Mouse (Mus musculus) ovary, postnatal 10 days (tissue): Measurements from ENCODE around the gene Dnajb6.

ENCODE experiments used
- DNase-seq: peaks from one replicate; pipeline ENCODE4 v3.0.0; 2022; ENCODE audit warnings: low spot score

Dnajb6 gene

DNA sequence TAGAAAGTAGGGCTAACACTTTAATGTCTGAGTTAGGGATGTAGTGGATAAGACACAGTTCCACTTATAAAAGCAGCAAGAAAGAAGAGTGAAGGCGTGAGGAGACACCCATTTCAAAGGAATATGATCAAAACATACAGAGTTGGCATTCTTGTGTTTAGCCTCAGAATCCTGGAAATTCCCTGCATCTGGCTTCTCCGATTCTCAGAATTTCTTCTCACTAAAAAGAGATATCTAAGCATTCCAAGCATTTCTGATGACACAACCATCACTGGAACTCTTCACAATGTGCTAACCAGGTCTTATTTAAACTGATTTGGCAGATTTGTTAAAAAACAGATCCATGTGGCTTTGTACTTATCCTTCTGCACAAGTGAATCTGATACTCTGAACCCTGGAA lies 112.6 kb downstream of the Dnajb6 start:
- no peak for DNase-seq

DNA sequence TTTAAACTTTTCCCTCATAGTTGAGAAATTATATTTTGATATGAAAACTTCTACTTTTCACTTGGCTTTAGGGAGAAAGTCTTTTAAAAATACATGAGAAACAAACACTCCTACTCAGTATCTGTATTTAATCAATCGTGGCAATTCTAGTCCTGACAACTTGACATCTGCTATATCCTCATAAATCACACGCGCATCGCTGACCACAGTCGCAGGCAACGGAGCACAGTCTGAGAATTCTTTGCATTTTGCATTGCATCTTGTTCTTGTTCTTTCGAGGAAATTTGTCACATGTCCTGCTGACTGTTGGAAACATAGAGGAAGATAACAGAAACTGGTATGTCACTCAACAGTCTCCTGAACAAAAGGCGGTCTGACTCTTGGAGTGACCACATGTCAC lies 116.9 kb downstream of the Dnajb6 start:
- DNase-seq: no peak

DNA sequence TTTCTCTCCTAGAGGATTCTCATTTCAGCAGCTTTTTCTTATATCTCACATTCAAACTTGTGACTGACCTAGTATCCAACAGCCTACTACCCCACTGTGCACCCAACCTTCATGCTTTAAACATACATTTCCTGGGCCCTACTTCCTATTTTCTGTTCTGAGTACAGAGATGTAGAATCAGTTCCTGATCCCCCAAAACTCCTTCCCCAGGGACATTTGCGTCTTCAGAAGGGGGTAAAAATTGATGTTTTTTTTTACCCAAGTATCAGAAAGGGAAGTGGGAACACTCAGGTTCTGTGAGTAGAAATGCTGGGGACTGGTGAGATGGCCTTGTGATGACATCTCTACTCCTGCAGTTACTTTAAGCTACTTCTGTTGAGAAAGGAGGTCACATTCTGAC lies 117.5 kb downstream of the Dnajb6 start:
- no peak for DNase-seq

DNA sequence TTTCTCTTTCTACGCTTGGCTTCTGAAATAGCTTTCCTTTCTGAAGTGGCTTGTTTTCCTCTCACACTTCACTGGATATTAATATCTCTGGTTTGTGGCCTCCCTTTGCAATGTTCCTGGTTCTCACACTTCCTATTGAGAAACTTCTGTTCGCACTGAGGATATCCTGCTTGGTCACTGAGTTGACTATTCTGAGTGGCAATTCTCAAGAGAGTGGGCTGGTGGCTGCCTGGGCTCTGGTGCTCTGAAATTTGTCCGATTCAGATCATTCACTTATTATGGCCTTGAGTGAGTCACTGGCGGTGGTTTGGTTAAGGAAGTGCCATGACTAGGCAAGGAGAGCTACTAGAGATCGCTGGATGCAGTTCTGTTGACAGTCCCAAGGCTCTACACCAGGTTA lies 118.9 kb downstream of the Dnajb6 start:
- no peak for DNase-seq

DNA sequence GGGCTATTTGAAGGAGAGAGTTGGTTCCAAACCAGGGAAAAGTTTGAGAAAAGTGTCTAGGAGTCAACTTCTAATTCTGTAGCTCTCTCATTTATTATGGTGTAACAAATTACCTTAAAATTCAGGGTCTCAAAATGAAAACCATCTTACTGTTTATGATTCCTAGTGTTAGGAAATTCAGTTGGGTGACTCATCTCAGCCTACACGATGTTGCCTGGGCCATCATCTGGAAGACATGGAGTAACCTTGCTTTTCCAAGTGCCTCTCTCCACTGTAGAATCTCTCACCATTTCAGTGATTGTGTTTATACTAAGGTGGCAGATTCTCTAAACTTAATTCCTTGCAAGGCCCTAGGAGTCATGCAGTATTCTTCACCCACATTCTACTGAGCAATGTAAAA lies 119.5 kb downstream of the Dnajb6 start:
- no peak for DNase-seq

DNA sequence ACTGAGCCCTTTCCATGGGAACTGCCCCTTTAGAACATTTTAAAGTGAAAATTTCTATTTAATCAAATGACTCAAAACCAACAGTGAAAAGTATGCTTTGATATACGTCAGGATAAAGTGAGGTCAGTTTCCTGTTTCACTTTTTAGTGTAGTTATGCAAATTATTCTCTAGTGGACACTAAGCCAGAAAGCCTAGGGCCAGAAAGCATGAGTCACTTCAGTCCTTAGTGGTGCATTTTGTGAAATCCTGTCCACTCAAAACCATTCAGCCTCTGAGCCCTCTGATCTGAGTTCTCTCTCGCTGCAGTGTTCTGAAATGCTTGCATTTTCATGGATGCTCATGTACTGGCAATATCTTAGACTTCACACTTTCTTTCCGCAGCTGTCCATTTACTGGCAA lies 126.0 kb downstream of the Dnajb6 start:
- DNase-seq: no peak

DNA sequence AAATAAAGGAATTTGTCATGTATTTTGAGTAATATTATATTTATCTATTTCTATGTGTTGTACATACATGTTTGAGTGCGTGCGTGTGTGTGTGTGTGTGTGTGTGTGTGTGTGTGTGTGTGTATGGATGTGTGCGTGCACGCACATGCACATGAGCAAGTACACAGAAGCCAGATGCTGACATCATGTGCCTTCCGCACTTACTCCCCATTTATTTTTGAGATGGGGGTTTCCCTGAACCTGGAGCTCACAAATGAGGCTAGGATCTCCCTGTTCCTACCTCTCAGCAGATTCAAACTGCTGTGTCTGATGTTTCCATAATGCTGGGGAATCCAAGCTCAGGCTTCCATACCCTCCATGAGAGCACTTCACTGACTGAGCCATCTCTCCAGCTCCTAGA lies 126.9 kb downstream of the Dnajb6 start:
- DNase-seq: no peak

DNA sequence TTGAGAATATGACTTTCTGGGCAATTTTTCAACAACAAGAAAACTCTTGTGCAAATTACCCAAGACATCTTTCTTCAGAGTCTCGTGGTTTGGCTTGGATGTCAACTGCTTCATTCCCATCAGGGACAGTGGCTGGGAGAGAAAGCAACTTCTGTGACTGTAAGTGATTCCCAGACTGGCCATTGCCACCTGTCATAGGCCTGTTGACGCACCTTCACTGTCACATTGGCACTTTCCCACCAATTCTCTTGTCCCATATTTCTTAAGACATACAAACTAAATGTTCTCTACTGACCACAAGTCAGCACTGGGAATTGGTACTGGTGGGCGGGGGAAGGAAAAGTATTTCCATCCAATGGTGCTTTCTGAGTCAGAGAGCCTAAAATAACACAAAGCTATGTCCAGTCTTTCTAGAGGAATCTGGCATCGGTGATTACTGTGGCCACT lies 128.8 kb downstream of the Dnajb6 start:
- no peak for DNase-seq

DNA sequence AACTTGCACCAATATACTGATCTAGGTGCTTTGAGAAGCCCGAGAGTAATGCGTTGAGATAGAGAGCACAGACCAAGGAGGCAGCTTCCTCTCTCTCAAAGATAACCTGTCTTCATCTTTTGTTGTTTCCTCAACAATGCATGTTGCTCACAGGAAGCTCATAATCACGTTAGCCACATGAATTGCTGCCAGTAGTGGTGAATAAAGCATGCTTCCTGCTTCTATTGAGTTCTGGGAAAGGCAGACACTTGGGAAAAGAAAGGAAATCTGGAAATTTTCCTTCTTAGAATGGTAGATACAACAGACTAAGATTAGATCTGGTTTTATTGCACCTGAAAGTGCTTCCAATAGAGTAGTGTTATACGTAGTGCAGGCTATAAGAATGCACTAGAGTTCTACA lies 129.5 kb downstream of the Dnajb6 start:
- no peak for DNase-seq
